Mouse (Mus musculus) neural tube, embryonic 14.5 days (tissue): ENCODE data around the gene Top3a. TPM values are rescaled to one million over a fixed set of nuclear protein-coding genes. Genes with fewer than 3 reads are reported as not detected.
"Not testable (repeated sequence)": the region's sequence is repeated elsewhere in the genome, so short reads cannot be mapped to it uniquely, and the experiment has no call there.

Experiments
- ATAC-seq: fragments of 200-750 bp; cut with Nextera tagmentation; 2 replicates; pipeline ENCODE4 v1.8.0; 2017; ENCODE audit warnings: low read depth, mild to moderate bottlenecking, moderate TSS enrichment, moderate library complexity
- H3K27ac ChIP-seq: fragments of 300-500 bp; sonication (generic); 2 replicates; pipeline ENCODE4 v1.5.1; 2014; ENCODE audit warnings: low read depth, mild to moderate bottlenecking, control low read depth, low read length, moderate library complexity, mixed read lengths
- H3K27me3 ChIP-seq: fragments of 300-500 bp; sonication (generic); 2 replicates; pipeline ENCODE4 v1.6.1; 2014; ENCODE audit warnings: low read length; ENCODE audit not compliant: control insufficient read depth, insufficient read depth
- H3K36me3 ChIP-seq: fragments of 300-500 bp; sonication (generic); 2 replicates; pipeline ENCODE4 v1.6.1; 2014; ENCODE audit warnings: low read length, mixed read lengths; ENCODE audit not compliant: control insufficient read depth, insufficient read depth
- H3K4me1 ChIP-seq: fragments of 300-500 bp; sonication (generic); 2 replicates; pipeline ENCODE4 v1.6.1; 2014; ENCODE audit warnings: low read length; ENCODE audit not compliant: control insufficient read depth, insufficient read depth
- H3K4me2 ChIP-seq: fragments of 300-500 bp; sonication (generic); 2 replicates; pipeline ENCODE4 v1.6.1; 2014; ENCODE audit warnings: mild to moderate bottlenecking, low read depth, low read length, control low read depth
- H3K4me3 ChIP-seq: fragments of 300-500 bp; sonication (generic); 2 replicates; pipeline ENCODE4 v1.5.1; 2014; ENCODE audit warnings: low read depth, low read length, control low read depth, mixed read lengths
- H3K9ac ChIP-seq: fragments of 300-500 bp; sonication (generic); replicated peaks from 2 replicates; pipeline ENCODE4 v1.6.1; 2014; ENCODE audit warnings: low read depth, mild to moderate bottlenecking, control low read depth, low read length, mixed read lengths
- H3K9me3 ChIP-seq: fragments of 300-500 bp; sonication (generic); 2 replicates; pipeline ENCODE4 v1.6.1; 2016; ENCODE audit warnings: low read length; ENCODE audit not compliant: control insufficient read depth
- WGBS: fragments of 180-500 bp; shearing (Covaris S2); extraction: QIAGEN DNeasy Blood & Tissue Kit; methylation state at CpG from one replicate; pipeline ENCODE4 v1.1.7; 2014; 5-methylcytosine and 5-hydroxymethylcytosine counted together
- polyA plus RNA-seq: library from polyadenylated mRNA; unstranded; fragments of >200 nt; fragmentation: Nextera tagmentation; extraction: Ambion mirVana; gene quantifications from 2 replicates; pipeline ENCODE4 v1.2.1, GENCODE M21; 2014

Top3a gene
- 6.5 and 9.2 TPM in 2 replicates for polyA plus RNA-seq

DNA sequence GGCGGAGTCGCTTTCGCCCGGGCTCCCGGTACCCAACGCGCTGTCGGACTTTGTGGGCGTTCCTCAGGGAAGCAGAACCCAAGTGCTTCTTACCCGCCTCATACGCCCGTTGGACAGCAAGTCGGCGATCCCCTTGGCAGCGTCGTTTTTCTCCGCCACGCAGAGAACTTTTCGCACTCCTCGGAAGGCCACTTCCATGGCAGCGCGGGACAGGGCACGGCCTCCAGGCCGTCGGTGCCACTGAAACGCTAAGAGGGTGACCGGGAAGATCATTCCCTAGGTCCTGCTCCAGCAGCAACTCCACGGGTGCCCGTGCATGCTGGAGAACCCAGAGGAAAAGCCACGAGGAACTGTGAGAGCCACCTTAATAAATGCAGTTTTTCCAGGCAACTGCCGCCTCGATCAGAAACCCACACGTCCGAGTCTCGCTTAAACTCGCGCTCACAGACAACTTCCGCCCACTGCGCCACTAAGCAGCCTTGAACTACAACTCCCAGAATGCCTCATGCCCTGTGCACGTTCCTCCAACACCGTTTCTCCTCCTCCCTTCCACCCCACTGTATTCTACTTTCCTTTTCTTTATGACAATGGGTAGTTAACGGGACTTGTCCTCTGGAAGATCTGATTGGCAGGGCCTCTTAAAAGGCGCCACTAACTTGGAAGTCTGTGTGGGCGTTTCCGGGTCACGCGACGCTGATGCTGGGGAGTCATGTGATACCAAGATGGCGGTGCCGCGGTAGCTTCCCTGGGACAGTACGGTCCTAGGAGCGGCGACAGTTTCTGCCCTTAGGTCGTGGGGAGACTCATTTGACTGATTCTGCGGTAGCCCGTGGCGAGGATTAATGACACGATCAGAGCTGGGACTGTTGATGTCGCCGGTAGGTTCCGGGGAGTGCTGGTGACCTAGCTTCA lies at the start of gene Top3a, which contains the start of gene Smcr8:
TSS of gene Top3a (minus strand) at position 537 of the 912 bp plus-strand sequence.
TSS of gene Smcr8 (plus strand) at position 696 of the 912 bp plus-strand sequence.
- Histone ChIP-seq H3K36me3 (0 out of 2 replicates have a peak, but pooled peaks cover 5% of the 10 kb centered on the region), H3K9me3 (no peaks in the 10 kb centered on the region), H3K27me3 (no peaks in the 10 kb centered on the region), H3K4me1 (peaks cover 56% of the 10 kb centered on the region), H3K9ac (peak within 1 kb of the TSS; percentile 73), H3K4me3 (peak within 1 kb of the TSS; percentile 88), H3K4me2 (peak within 1 kb of the TSS; percentile 95), H3K27ac (peak within 1 kb of the TSS; percentile 64)
- WGBS = 0% methylated on average over 62 of the region's 62 CpGs
- ATAC-seq = peak; percentile 99

DNA sequence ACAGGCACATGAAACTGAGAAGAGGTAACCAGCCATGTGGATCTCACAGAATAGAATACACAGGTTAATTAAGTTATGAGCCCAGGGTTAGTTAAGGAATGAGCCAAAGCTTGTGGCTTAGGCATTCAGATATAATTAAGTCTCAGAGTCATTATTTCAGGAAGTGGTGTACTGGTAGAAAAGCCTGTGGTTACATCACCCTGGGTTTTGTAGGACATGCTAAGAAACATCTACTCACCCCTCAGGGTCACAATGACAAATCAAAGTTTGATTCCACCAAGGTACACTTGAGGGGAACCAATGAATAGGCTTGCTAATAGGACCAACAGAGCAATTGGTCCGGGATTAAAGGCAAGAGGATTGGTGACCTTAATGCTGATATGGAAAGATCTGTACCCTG lies 49.5 kb upstream of the Top3a start:
- Histone ChIP-seq H3K9ac (no peak overlapping the region), H3K27ac (no peak overlapping the region), H3K36me3 (no peaks in the 10 kb centered on the region), H3K4me1 (peaks cover 5% of the 10 kb centered on the region), H3K4me3 (no peak overlapping the region), H3K9me3 (no peaks in the 10 kb centered on the region), H3K27me3 (no peaks in the 10 kb centered on the region), H3K4me2 (no peak overlapping the region)
- no peak for ATAC-seq
- 44% methylated on average over 1 of the region's 1 CpGs for WGBS

DNA sequence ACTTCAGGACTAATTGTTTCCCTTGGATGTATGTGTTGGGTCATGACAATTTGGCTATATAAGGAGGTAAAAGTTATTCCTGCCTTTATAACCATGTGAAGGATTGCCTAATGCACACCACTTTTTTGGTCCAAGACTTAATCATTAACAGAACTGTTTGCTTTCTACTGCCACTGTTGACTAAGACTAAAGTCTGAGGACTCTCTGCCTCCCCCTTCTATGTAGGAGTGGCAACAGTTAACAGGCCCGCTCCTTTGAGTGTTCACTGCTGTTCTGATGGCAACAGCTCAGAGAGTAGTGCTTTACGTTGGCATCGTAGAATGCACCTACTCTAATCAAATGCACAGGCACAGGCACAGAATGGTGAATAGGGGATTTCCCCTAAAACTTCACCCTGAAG lies 48.0 kb upstream of the Top3a start:
- H3K9ac ChIP-seq = no peak overlapping the region
- no peaks in the 10 kb centered on the region for H3K4me1 ChIP-seq
- H3K27me3 ChIP-seq = no peaks in the 10 kb centered on the region
- no peak overlapping the region for H3K4me3 ChIP-seq
- H3K27ac ChIP-seq = no peak overlapping the region
- no peak for ATAC-seq
- WGBS = 82% methylated on average over 3 of the region's 3 CpGs
- no peak overlapping the region for H3K4me2 ChIP-seq
- H3K9me3 ChIP-seq = no peaks in the 10 kb centered on the region
- no peaks in the 10 kb centered on the region for H3K36me3 ChIP-seq

DNA sequence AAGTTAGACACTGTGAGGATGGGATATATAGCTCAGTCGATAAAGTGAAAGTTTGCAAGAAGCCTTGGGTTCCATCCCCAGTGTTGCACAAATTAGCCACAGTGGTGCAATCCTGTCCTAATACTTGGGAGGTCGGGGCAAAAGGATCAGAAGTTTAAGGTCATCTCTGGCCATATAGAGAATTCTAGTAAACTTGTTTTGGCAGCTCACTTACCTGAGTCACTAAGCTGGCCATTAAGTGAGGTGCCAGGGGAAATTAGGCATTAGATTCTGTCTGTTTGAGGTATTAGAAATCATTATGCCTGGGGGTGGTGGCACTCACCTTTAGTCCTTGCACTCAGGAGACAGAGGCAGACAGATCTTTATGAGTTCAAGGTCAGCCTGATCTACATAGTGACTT lies 46.6 kb upstream of the Top3a start:
- H3K9me3 ChIP-seq = no peaks in the 10 kb centered on the region
- H3K27me3 ChIP-seq = no peaks in the 10 kb centered on the region
- H3K9ac ChIP-seq = no peak overlapping the region
- 69% methylated on average over 2 of the region's 2 CpGs for WGBS
- no peaks in the 10 kb centered on the region for H3K36me3 ChIP-seq
- H3K4me3 ChIP-seq = no peak overlapping the region
- no peak overlapping the region for H3K27ac ChIP-seq
- ATAC-seq = no peak
- no peak overlapping the region for H3K4me2 ChIP-seq
- no peaks in the 10 kb centered on the region for H3K4me1 ChIP-seq

DNA sequence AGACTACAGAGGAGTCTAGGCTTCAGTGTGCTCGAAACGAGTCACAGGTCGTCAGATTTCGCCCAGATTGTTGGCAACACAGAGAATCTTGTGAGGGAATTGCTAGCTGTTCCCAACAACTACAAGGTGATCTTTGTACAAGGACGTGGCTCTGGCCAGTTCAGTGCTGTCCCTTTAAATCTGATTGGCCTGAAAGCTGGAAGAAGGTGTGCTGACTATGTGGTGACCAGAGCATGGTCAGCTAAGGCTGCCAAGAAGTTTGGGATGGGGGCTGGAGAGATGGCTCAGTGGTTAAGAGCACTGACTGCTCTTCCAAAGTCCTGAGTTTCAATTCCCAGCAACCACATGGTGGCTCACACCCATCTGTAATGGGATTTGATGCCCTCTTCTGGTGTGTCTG lies 39.2 kb upstream of the Top3a start:
- 80% methylated on average over 5 of the region's 5 CpGs for WGBS
- Histone ChIP-seq H3K36me3 (no peaks in the 10 kb centered on the region), H3K4me2 (no peak overlapping the region)

DNA sequence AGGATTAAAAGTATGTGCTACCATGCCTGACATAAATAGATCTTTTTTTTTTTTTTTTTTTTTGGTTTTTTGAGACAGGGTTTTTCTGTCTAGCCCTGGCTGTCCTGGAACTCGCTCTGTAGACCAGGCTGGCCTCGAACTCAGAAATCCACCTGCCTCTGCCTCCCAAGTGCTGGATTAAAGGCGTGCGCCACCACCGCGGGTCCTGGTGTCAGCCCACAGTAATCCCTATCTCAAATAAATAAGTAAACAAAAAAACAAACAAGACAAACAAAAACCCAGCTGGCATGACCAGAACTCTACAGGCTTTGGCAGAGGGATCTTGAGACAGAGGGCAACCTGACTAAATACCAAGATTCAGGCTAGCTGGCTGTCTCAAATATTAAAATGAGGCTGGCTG lies 34.5 kb upstream of the Top3a start, which contains the start of gene Shmt1:
TSS of gene Shmt1 (minus strand) at position 101 of the 400 bp plus-strand sequence.
- 44% methylated on average over 6 of the region's 6 CpGs for WGBS
- ATAC-seq, H3K27ac ChIP-seq, H3K9me3 ChIP-seq, H3K27me3 ChIP-seq, H3K9ac ChIP-seq, H3K36me3 ChIP-seq, H3K4me1 ChIP-seq: not testable (repeated sequence)
- Histone ChIP-seq H3K4me3 (peak within 1 kb of the TSS; percentile 37), H3K4me2 (peak within 1 kb of the TSS; percentile 79)

More for the DNA sequence above, 39.2 kb upstream of the Top3a start:
- no peaks in the 10 kb centered on the region for H3K4me1 ChIP-seq
- no peak overlapping the region for H3K4me3 ChIP-seq
- no peaks in the 10 kb centered on the region for H3K27me3 ChIP-seq
- no peak overlapping the region for H3K27ac ChIP-seq
- ATAC-seq = no peak
- no peak overlapping the region for H3K9ac ChIP-seq
- no peaks in the 10 kb centered on the region for H3K9me3 ChIP-seq

DNA sequence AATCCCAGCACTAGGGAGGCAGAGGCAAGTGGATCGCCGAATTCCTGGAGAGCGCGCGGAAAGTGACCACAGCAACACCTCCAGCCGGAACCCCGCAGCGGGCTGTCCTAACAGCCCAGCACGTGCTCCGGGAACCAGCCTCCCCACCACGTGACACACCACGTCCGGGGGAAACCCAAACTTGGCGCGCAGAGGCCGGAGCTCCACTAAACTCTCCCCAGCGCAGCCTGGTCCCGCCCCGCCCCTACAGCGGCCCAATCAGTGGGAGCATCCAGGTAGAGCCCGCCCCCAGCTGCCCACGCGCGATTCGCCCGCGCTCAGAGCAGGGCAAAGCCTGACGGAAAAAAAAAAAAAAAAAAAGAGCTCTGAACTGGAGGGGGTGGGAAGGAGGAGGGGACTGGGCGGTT lies 33.9 kb upstream of the Top3a start:
- peak overlapping the region; percentile 37 for H3K4me3 ChIP-seq
- ATAC-seq = peak; percentile 97
- no peaks in the 10 kb centered on the region for H3K27me3 ChIP-seq
- H3K4me2 ChIP-seq = peak overlapping the region; percentile 79
- no peaks in the 10 kb centered on the region for H3K36me3 ChIP-seq
- no peaks in the 10 kb centered on the region for H3K9me3 ChIP-seq
- H3K27ac ChIP-seq = no peak overlapping the region
- H3K9ac ChIP-seq = no peak overlapping the region
- H3K4me1 ChIP-seq = no peaks in the 10 kb centered on the region
- under 1% methylated on average over 29 of the region's 29 CpGs for WGBS

DNA sequence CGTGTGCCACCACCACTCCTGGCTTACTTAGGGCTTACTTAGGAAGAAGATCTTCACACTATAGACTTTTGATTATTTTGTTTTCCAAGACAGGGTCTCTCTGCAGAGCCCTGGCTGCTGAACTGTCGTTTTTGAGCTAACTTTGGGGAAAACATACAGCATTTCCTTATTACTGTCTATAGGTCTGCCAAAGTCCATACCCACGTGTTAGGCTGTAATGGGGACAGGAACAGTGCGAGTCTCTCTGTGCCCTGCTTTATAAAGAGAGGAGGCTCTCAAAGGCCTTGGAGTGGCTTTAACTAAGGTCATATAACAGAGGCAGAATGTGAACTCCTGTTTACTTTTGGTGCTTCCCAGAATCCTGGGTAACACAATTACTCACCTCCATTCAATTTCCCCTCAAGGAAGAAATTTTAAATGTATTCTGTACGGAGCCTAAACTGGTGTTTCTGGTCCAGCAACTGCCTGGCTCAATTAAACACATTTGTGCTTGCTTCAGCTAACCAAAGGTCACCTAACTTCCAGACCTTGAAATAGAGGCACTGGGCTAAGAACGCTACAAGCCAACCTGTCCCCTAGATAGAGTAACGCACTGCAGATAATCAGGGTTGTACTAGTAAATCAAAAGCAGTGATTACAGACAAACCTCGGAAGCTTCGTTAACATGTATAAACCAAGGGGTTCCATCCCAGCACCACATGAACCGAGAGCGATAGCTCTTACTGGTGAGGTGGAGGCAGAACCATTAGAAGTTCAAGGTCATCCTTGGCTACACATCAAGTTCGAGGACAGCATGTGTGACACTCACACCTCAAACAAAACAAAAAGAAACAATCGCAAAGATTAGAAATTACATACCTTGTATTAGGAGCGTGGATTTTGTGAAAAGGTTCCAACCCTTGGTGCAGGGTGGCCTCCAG lies 33.1 kb upstream of the Top3a start:
- peak overlapping the region; percentile 37 for H3K4me3 ChIP-seq
- peak overlapping the region; percentile 79 for H3K4me2 ChIP-seq
- no peaks in the 10 kb centered on the region for H3K27me3 ChIP-seq
- no peak overlapping the region for H3K9ac ChIP-seq
- H3K27ac ChIP-seq = no peak overlapping the region
- no peaks in the 10 kb centered on the region for H3K9me3 ChIP-seq
- ATAC-seq = no peak
- H3K36me3 ChIP-seq = no peaks in the 10 kb centered on the region
- H3K4me1 ChIP-seq = no peaks in the 10 kb centered on the region
- 15% methylated on average over 14 of the region's 14 CpGs for WGBS
